Mouse (Mus musculus) left cerebral cortex, adult 2 months (tissue): ENCODE measurements around the gene Tnni3k. TPM values are rescaled to one million over a fixed set of nuclear protein-coding genes. Genes with fewer than 3 reads are reported as not detected.
A peak's percentile ranks its signal among the peaks of the same experiment; 100 is the strongest.

Experiments used
- DNase-seq, 2 experiments: peaks; one replicate each; pipeline ENCODE4 v3.0.0; 2021 to 2022; ENCODE audit warnings: low spot score in 2 of 2, mixed read lengths in 1 of 2; ENCODE audit errors: extremely low spot score in 1 of 2
- H3K27ac ChIP-seq: fragments of 200-600 bp; 2 replicates; pipeline ENCODE4 v1.8.1; 2022
- H3K4me3 ChIP-seq: fragments of 200-600 bp; 2 replicates; pipeline ENCODE4 v1.8.1; 2022
- CTCF ChIP-seq: fragments of 200-600 bp; IDR thresholded peaks from 2 replicates; pipeline ENCODE4 v1.8.1; 2022; ENCODE audit warnings: antibody characterized with exemption, mild to moderate bottlenecking, moderate library complexity
- intact Hi-C: fragments of 180-260 bp; cut with DNase I; formaldehyde crosslinking; loops from one replicate; pipeline ENCODE4 v1.15.1; 2025
- long read RNA-seq, 2 experiments: library from polyadenylated mRNA; stranded (forward); transcript quantifications; one replicate each; pipeline ENCODE4 v2.0.0; 2021; ENCODE audit warnings: borderline mapping rate in 2 of 2
- total RNA-seq, 2 experiments: library from RNA; stranded (reverse); gene quantifications; 2 replicates each; pipeline ENCODE4 v1.2.3; 2021

Gene Tnni3k
- under 1 TPM; 0.54 TPM for total RNA-seq
- long read RNA-seq, experiment 1, partial matches to known transcripts = 0 of 1 reads
- long read RNA-seq, experiment 1, other reads (novel, unspliced or antisense) = 1 of 1 reads
- long read RNA-seq, experiment 2 = 0 reads

GRCm38 (mm10) chr3:155055231-155055916 is at the start of gene Tnni3k:
Gene Tnni3k (minus strand): TSS chr3:155055407.
- DNase-seq = no peak
- H3K4me3 ChIP-seq = no peak within 1 kb of the TSS
- TF ChIP-seq CTCF = no peak
- intact Hi-C loops = no loop called here
- H3K27ac ChIP-seq = no peak within 1 kb of the TSS

- no peak overlapping the region for H3K4me3 ChIP-seq
- no peak for DNase-seq
- no peak for TF ChIP-seq CTCF
- no peak overlapping the region for H3K27ac ChIP-seq
- intact Hi-C loops = no loop called here
Measured at GRCm38 (mm10) chr3:155099266-155099665, 44.1 kb upstream of the Tnni3k start.

GRCm38 (mm10) chr3:155093116-155093956 is 38.1 kb upstream of the Tnni3k start, which contains the start of the genes Fpgt and Lrriq3:
Gene Fpgt (minus strand): TSS chr3:155093403.
Gene Lrriq3 (plus strand): TSS chr3:155093434.
- DNase-seq = peak; percentile 86 to 91
- intact Hi-C loops = loop anchor here (2.0 to 5.0 kb wide), 3 partner anchors 277 to 497 kb away; partner anchors contain the start of genes Cryz, Erich3 and Tyw3
- Histone ChIP-seq H3K27ac (peak within 1 kb of the TSS; percentile 95), H3K4me3 (peak within 1 kb of the TSS; percentile 56)
- no peak; the same call in 1 of the 2 replicates for TF ChIP-seq CTCF

GRCm38 (mm10) chr3:155092081-155092480 is 36.9 kb upstream of the Tnni3k start:
- Histone ChIP-seq H3K4me3 (no peak overlapping the region; the same call in 1 of the 2 replicates), H3K27ac (no peak overlapping the region)
- no peak for TF ChIP-seq CTCF
- DNase-seq = no peak
- intact Hi-C loops = loop anchor here (2.0 to 5.0 kb wide), 3 partner anchors 275 to 495 kb away; partner anchors contain the start of genes Cryz, Erich3 and Tyw3

- TF ChIP-seq CTCF = no peak
- no peak overlapping the region for H3K27ac ChIP-seq
- H3K4me3 ChIP-seq = no peak overlapping the region
- intact Hi-C loops = no loop called here
- DNase-seq = no peak
Measured at GRCm38 (mm10) chr3:155077908-155078307, 22.7 kb upstream of the Tnni3k start.

GRCm38 (mm10) chr3:155059449-155059822 is 4.2 kb upstream of the Tnni3k start:
- intact Hi-C loops = no loop called here
- no peak for DNase-seq
- Histone ChIP-seq H3K4me3 (no peak overlapping the region), H3K27ac (no peak overlapping the region)
- TF ChIP-seq CTCF = no peak

GRCm38 (mm10) chr3:155058800-155059448 is 3.7 kb upstream of the Tnni3k start:
- H3K4me3 ChIP-seq = no peak overlapping the region
- intact Hi-C loops = no loop called here
- no peak for TF ChIP-seq CTCF
- DNase-seq = no peak
- H3K27ac ChIP-seq = no peak overlapping the region

GRCm38 (mm10) chr3:155057566-155057965 is 2.4 kb upstream of the Tnni3k start:
- intact Hi-C loops = no loop called here
- Histone ChIP-seq H3K4me3 (no peak overlapping the region), H3K27ac (no peak overlapping the region)
- no peak for DNase-seq
- no peak for TF ChIP-seq CTCF

GRCm38 (mm10) chr3:155056606-155057005 is 1.4 kb upstream of the Tnni3k start:
- no peak overlapping the region for H3K4me3 ChIP-seq
- intact Hi-C loops = no loop called here
- no peak for DNase-seq
- TF ChIP-seq CTCF = no peak
- no peak overlapping the region for H3K27ac ChIP-seq

- intact Hi-C loops = no loop called here
Measured at GRCm38 (mm10) chr3:155053189-155053588, 2.0 kb downstream of the Tnni3k start.

GRCm38 (mm10) chr3:155052021-155052420 is 3.2 kb downstream of the Tnni3k start:
- no peak for DNase-seq
- Histone ChIP-seq H3K27ac (no peak overlapping the region), H3K4me3 (no peak overlapping the region)
- TF ChIP-seq CTCF = no peak
- intact Hi-C loops = no loop called here

More at GRCm38 (mm10) chr3:155053189-155053588, 2.0 kb downstream of the Tnni3k start:
- no peak overlapping the region for H3K4me3 ChIP-seq
- no peak for DNase-seq
- no peak overlapping the region for H3K27ac ChIP-seq
- no peak for TF ChIP-seq CTCF
